Mouse (Mus musculus): ENCODE data around the gene Dgki. TPM values are rescaled to one million over a fixed set of nuclear protein-coding genes. Genes with fewer than 3 reads are reported as not detected.

The Dgki gene
- total and polyA plus RNA-seq, 3 experiments, result 4.4 to 8.7 (median 7.7) TPM

DNA sequence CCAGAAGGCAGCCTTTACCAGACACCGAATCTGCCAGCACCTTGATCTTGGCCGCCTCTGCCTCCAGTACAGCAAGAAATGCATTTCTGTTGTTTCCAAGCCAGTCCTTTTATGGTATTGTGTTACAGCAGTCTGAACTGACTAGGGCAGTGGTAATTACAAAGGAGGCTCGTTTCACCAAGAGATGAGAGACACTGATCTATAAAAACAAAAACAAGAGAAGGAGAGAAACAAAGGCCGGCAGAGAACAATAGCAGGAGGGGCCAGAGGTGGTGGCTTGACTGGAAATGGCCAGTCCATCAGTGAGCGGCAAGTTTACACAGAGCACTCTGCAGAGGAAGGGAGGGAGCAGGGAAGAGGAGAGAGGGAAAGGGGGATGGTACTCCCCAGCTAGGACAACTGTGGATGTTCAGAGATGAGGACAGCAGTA, 36.9 kb upstream of the Dgki start:
- Histone ChIP-seq H3K4me3 (replicated peaks in 1 of 3; ENCODE audit: low read depth in 2 of 3, low read length in 2 of 3, poor library complexity in 1 of 3) (no peak overlapping the region), H3K4me2 (ENCODE audit: insufficient read depth, low read depth, poor library complexity, severe bottlenecking) (no peak overlapping the region), H3K27ac (ENCODE audit: insufficient read depth, low read depth) (no peak overlapping the region), H3K36me3 (replicated peaks in 1 of 2; ENCODE audit: control insufficient read depth in 1 of 2, insufficient read depth in 1 of 2, low read length in 1 of 2) (peaks cover 64 to 79% of the 10 kb centered on the region in 2 experiments), H3K9ac (ENCODE audit: insufficient read depth, low read depth) (no peak overlapping the region), H3K79me2 (replicated peaks; ENCODE audit: control insufficient read depth, extremely low read depth, insufficient read depth, poor library complexity, severe bottlenecking) (no peaks in the 10 kb centered on the region), H3K4me1 (ENCODE audit: control insufficient read depth in 1 of 2, insufficient read depth in 2 of 2) (no peaks in the 10 kb centered on the region), H3K27me3 (replicated peaks) (no peaks in the 10 kb centered on the region), H3K9me3 (replicated peaks; ENCODE audit: low read length) (no peaks in the 10 kb centered on the region)
- dilution Hi-C loops (cut with MboI; ENCODE audit: extremely low pct_ligation_motif_present, extremely low pct_unique_long_range_greater_than_20kb, low sequenced_read_pairs), result no loop called here
- no peak for TF ChIP-seq MAX (IDR thresholded peaks at IDR 0.05; ENCODE audit: low read length)
- no peak for TF ChIP-seq ETS1 (conservative IDR thresholded peaks at IDR 0.05; ENCODE audit: low read depth, low read length)
- TF ChIP-seq CTCF (conservative IDR thresholded peaks at IDR 0.05 in 1 of 2, IDR thresholded peaks at IDR 0.05 in 1 of 2; ENCODE audit: low read depth in 2 of 2, low read length in 2 of 2), result no peak
- no peak for DNase-seq (ENCODE audit: extremely low read depth)
- in situ Hi-C loops (cut with MboI; ENCODE audit: low pct_ligation_motif_present, low pct_unique_long_range_greater_than_20kb, low sequenced_read_pairs), result loop anchor here (25.0 kb wide), 1 partner anchor 650 kb away; no protein-coding TSS in a partner anchor

DNA sequence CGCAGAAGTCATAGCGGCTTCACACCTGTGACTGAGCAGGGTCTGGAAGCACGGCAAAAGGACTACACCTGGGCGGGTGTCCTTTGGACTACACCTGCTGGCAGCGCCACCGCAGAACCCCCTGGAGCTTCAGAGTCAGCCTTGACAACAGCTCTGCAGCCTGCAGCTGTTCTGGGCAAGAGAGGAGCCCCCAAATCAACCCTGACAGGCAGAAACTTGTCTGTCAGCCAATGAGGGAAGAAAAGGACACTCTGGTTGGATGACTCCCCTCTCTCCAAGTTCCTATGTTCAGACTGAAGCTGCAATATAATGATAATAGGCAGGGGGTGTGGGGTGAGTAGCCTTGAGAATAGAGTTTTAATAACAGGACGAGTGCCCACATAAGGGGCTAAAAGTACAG, 36.4 kb upstream of the Dgki start:
- H3K27me3 ChIP-seq (replicated peaks), result no peaks in the 10 kb centered on the region
- H3K4me1 ChIP-seq (ENCODE audit: control insufficient read depth in 1 of 2, insufficient read depth in 2 of 2), result no peaks in the 10 kb centered on the region
- no peak overlapping the region for H3K27ac ChIP-seq (ENCODE audit: insufficient read depth, low read depth)
- DNase-seq (ENCODE audit: extremely low read depth), result no peak
- no peak overlapping the region for H3K4me3 ChIP-seq (replicated peaks in 1 of 3; ENCODE audit: low read depth in 2 of 3, low read length in 2 of 3, poor library complexity in 1 of 3)
- no peak overlapping the region for H3K4me2 ChIP-seq (ENCODE audit: insufficient read depth, low read depth, poor library complexity, severe bottlenecking)
- no peak overlapping the region for H3K9ac ChIP-seq (ENCODE audit: insufficient read depth, low read depth)
- H3K36me3 ChIP-seq (replicated peaks in 1 of 2; ENCODE audit: control insufficient read depth in 1 of 2, insufficient read depth in 1 of 2, low read length in 1 of 2), result peaks cover 68 to 81% of the 10 kb centered on the region in 2 experiments
- no peaks in the 10 kb centered on the region for H3K79me2 ChIP-seq (replicated peaks; ENCODE audit: control insufficient read depth, extremely low read depth, insufficient read depth, poor library complexity, severe bottlenecking)
- in situ Hi-C loops (cut with MboI; ENCODE audit: low pct_ligation_motif_present, low pct_unique_long_range_greater_than_20kb, low sequenced_read_pairs), result loop anchor here (25.0 kb wide), 1 partner anchor 649 kb away; no protein-coding TSS in a partner anchor
- no peaks in the 10 kb centered on the region for H3K9me3 ChIP-seq (replicated peaks; ENCODE audit: low read length)
- TF ChIP-seq ZMIZ1 (IDR thresholded peaks at IDR 0.05; ENCODE audit: low read depth, low read length), result no peak
- no peak for TF ChIP-seq KAT2A (IDR thresholded peaks at IDR 0.05; ENCODE audit: insufficient replicate concordance, low read length)
- TF ChIP-seq MEF2A (IDR thresholded peaks at IDR 0.05; ENCODE audit: borderline replicate concordance, low read depth, low read length), result no peak
- no peak for TF ChIP-seq SMC3 (IDR thresholded peaks at IDR 0.05; ENCODE audit: low read depth, low read length)
- no peak for TF ChIP-seq NELFE (IDR thresholded peaks at IDR 0.05; ENCODE audit: low read depth, low read length)
- no peak for TF ChIP-seq RCOR1 (conservative IDR thresholded peaks at IDR 0.05; ENCODE audit: low read depth, low read length)
- TF ChIP-seq MAZ (IDR thresholded peaks at IDR 0.05; ENCODE audit: low read depth, low read length), result no peak
- TF ChIP-seq NRF1 (IDR thresholded peaks at IDR 0.05; ENCODE audit: low read depth, low read length), result no peak
- no peak for TF ChIP-seq JUN (IDR thresholded peaks at IDR 0.05; ENCODE audit: insufficient read depth, low read depth, low read length)
- TF ChIP-seq SIN3A (IDR thresholded peaks at IDR 0.05; ENCODE audit: low read length), result no peak
- dilution Hi-C loops (cut with MboI; ENCODE audit: extremely low pct_ligation_motif_present, extremely low pct_unique_long_range_greater_than_20kb, low sequenced_read_pairs), result no loop called here

DNA sequence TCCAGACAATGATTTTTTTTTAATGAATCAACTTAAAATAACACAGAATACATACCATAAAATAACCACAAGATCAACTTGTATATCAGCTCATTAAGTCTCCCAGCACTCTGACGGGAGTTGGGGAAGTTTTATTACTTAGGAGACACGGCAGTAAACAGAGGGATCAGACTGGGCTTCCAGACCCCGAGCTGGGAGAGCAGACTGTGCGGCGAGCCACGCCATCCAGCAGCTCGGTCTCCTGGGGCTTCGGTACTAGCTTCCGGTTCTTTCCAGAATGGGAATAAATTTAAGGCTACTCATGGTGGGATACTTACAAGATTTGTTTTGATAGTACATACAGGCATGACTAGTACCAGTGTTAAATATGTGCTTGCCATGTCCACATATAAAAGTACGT, 32.9 kb upstream of the Dgki start:
- Histone ChIP-seq H3K36me3 (replicated peaks in 1 of 2; ENCODE audit: control insufficient read depth in 1 of 2, insufficient read depth in 1 of 2, low read length in 1 of 2) (peaks cover 63 to 68% of the 10 kb centered on the region in 2 experiments), H3K9me3 (replicated peaks; ENCODE audit: low read length) (no peaks in the 10 kb centered on the region), H3K27me3 (replicated peaks) (no peaks in the 10 kb centered on the region), H3K4me3 (replicated peaks in 1 of 3; ENCODE audit: low read depth in 2 of 3, low read length in 2 of 3, poor library complexity in 1 of 3) (no peak overlapping the region), H3K9ac (ENCODE audit: insufficient read depth, low read depth) (no peak overlapping the region), H3K27ac (ENCODE audit: insufficient read depth, low read depth) (no peak overlapping the region), H3K79me2 (replicated peaks; ENCODE audit: control insufficient read depth, extremely low read depth, insufficient read depth, poor library complexity, severe bottlenecking) (no peaks in the 10 kb centered on the region), H3K4me1 (ENCODE audit: control insufficient read depth in 1 of 2, insufficient read depth in 2 of 2) (peaks cover 2 to 12% of the 10 kb centered on the region in 2 experiments; a peak in 2 of 4 replicates), H3K4me2 (ENCODE audit: insufficient read depth, low read depth, poor library complexity, severe bottlenecking) (no peak overlapping the region)
- dilution Hi-C loops (cut with MboI; ENCODE audit: extremely low pct_ligation_motif_present, extremely low pct_unique_long_range_greater_than_20kb, low sequenced_read_pairs), result no loop called here
- DNase-seq (ENCODE audit: extremely low read depth), result no peak
- TF ChIP-seq ETS1 (conservative IDR thresholded peaks at IDR 0.05; ENCODE audit: low read depth, low read length) (no peak), E2F4 (IDR thresholded peaks at IDR 0.05; ENCODE audit: insufficient replicate concordance, low read depth, low read length) (no peak), JUND (conservative IDR thresholded peaks at IDR 0.05; ENCODE audit: low read depth, low read length) (no peak), JUN (IDR thresholded peaks at IDR 0.05; ENCODE audit: insufficient read depth, low read depth, low read length) (no peak), SMC3 (IDR thresholded peaks at IDR 0.05; ENCODE audit: low read depth, low read length) (no peak)
- in situ Hi-C loops (cut with MboI; ENCODE audit: low pct_ligation_motif_present, low pct_unique_long_range_greater_than_20kb, low sequenced_read_pairs), result loop anchor here (25.0 kb wide), 1 partner anchor 646 kb away; no protein-coding TSS in a partner anchor

Measured in CH12.LX (cell line).